Mouse (Mus musculus) hindbrain, embryonic 10.5 days (tissue): ENCODE results near the gene Cfap77. TPM values are rescaled to one million over a fixed set of nuclear protein-coding genes. Genes with fewer than 3 reads are reported as not detected.
A peak's percentile ranks its signal among the peaks of the same experiment; 100 is the strongest.

ENCODE experiments used
- DNase-seq: peaks from one replicate; pipeline ENCODE4 v3.0.0-alpha.2; 2017; ENCODE audit warnings: low spot score
- H3K27ac ChIP-seq: fragments of 300-500 bp; sonication (generic); 2 replicates; pipeline ENCODE4 v1.5.1; 2016; ENCODE audit warnings: mild to moderate bottlenecking, moderate library complexity
- H3K27me3 ChIP-seq: fragments of 300-500 bp; sonication (generic); 2 replicates; pipeline ENCODE4 v1.6.1; 2016; ENCODE audit warnings: mild to moderate bottlenecking; ENCODE audit not compliant: poor library complexity, insufficient read depth, severe bottlenecking
- H3K36me3 ChIP-seq: fragments of 300-500 bp; sonication (generic); 2 replicates; pipeline ENCODE4 v1.6.1; 2016; ENCODE audit warnings: mild to moderate bottlenecking, moderate library complexity
- H3K4me1 ChIP-seq: fragments of 300-500 bp; sonication (generic); replicated peaks from 2 replicates; pipeline ENCODE4 v1.6.1; 2016; ENCODE audit warnings: mild to moderate bottlenecking
- H3K4me3 ChIP-seq: fragments of 300-500 bp; sonication (generic); 2 replicates; pipeline ENCODE4 v1.5.1; 2016; ENCODE audit warnings: mild to moderate bottlenecking, moderate library complexity
- H3K9me3 ChIP-seq: fragments of 300-500 bp; sonication (generic); 2 replicates; pipeline ENCODE4 v1.6.1; 2016; ENCODE audit warnings: mild to moderate bottlenecking, moderate library complexity
- WGBS: fragments of 180-500 bp; shearing (Covaris S2); methylation state at CpG from one replicate; pipeline ENCODE4 v1.1.7; 2016; 5-methylcytosine and 5-hydroxymethylcytosine counted together
- polyA plus RNA-seq: library from polyadenylated mRNA; unstranded; fragments of >200 nt; fragmentation: Nextera tagmentation; extraction: Ambion mirVana; gene quantifications from 2 replicates; pipeline ENCODE4 v1.2.1, GENCODE M21; 2016

Gene Cfap77
- polyA plus RNA-seq, 1 experiment from 2014 or later: 0.51 TPM

- peaks cover 94% of the 10 kb centered on the region for H3K36me3 ChIP-seq
Measured at GRCm38 (mm10) chr2:28897340-28897899, 157.4 kb downstream of the Cfap77 start.

GRCm38 (mm10) chr2:28895876-28896275 is 159.0 kb downstream of the Cfap77 start:
- no peak overlapping the region for H3K27ac ChIP-seq
- peaks cover 77% of the 10 kb centered on the region for H3K27me3 ChIP-seq
- no peaks in the 10 kb centered on the region for H3K9me3 ChIP-seq
- no peak for DNase-seq
- H3K36me3 ChIP-seq: peaks cover 89% of the 10 kb centered on the region
- peaks cover 18% of the 10 kb centered on the region for H3K4me1 ChIP-seq
- 96% methylated on average over 7 of the region's 7 CpGs for WGBS
- no peak overlapping the region for H3K4me3 ChIP-seq

More at GRCm38 (mm10) chr2:28897340-28897899, 157.4 kb downstream of the Cfap77 start:
- WGBS: 88% methylated on average over 4 of the region's 4 CpGs
- Histone ChIP-seq H3K4me3 (no peak overlapping the region), H3K9me3 (no peaks in the 10 kb centered on the region), H3K27ac (no peak overlapping the region), H3K4me1 (peaks cover 17% of the 10 kb centered on the region), H3K27me3 (peaks cover 92% of the 10 kb centered on the region)
- no peak for DNase-seq

- H3K27ac ChIP-seq: no peak overlapping the region
- H3K9me3 ChIP-seq: no peaks in the 10 kb centered on the region
- peaks cover 18% of the 10 kb centered on the region for H3K4me1 ChIP-seq
- no peak overlapping the region for H3K4me3 ChIP-seq
- H3K27me3 ChIP-seq: peaks cover 53% of the 10 kb centered on the region
- 47% methylated on average over 6 of the region's 6 CpGs for WGBS
- peak; percentile 3 for DNase-seq
- H3K36me3 ChIP-seq: peaks cover 90% of the 10 kb centered on the region
Measured at GRCm38 (mm10) chr2:28893526-28893925, 161.3 kb downstream of the Cfap77 start.

GRCm38 (mm10) chr2:28892796-28893195 is 162.1 kb downstream of the Cfap77 start:
- Histone ChIP-seq H3K27me3 (peaks cover 46% of the 10 kb centered on the region), H3K36me3 (peaks cover 90% of the 10 kb centered on the region), H3K9me3 (no peaks in the 10 kb centered on the region), H3K4me3 (no peak overlapping the region), H3K27ac (no peak overlapping the region), H3K4me1 (peaks cover 18% of the 10 kb centered on the region)
- 21% methylated on average over 1 of the region's 1 CpGs for WGBS
- no peak for DNase-seq

GRCm38 (mm10) chr2:28884914-28885313 is 170.0 kb downstream of the Cfap77 start:
- H3K27ac ChIP-seq: no peak overlapping the region
- DNase-seq: no peak
- peaks cover 75% of the 10 kb centered on the region for H3K36me3 ChIP-seq
- H3K4me3 ChIP-seq: no peak overlapping the region
- no peaks in the 10 kb centered on the region for H3K27me3 ChIP-seq
- 87% methylated on average over 4 of the region's 4 CpGs for WGBS
- no peaks in the 10 kb centered on the region for H3K4me1 ChIP-seq
- H3K9me3 ChIP-seq: no peaks in the 10 kb centered on the region

GRCm38 (mm10) chr2:28882826-28883485 is 171.9 kb downstream of the Cfap77 start:
- Histone ChIP-seq H3K27me3 (no peaks in the 10 kb centered on the region), H3K36me3 (peaks cover 70% of the 10 kb centered on the region), H3K9me3 (no peaks in the 10 kb centered on the region), H3K4me1 (no peaks in the 10 kb centered on the region), H3K4me3 (no peak overlapping the region), H3K27ac (no peak overlapping the region)
- no peak for DNase-seq
- WGBS: 84% methylated on average over 6 of the region's 6 CpGs

- peaks cover 70% of the 10 kb centered on the region for H3K36me3 ChIP-seq
Measured at GRCm38 (mm10) chr2:28882047-28882446, 172.8 kb downstream of the Cfap77 start.

GRCm38 (mm10) chr2:28881275-28881674 is 173.6 kb downstream of the Cfap77 start:
- H3K9me3 ChIP-seq: no peaks in the 10 kb centered on the region
- no peaks in the 10 kb centered on the region for H3K27me3 ChIP-seq
- DNase-seq: no peak
- 94% methylated on average over 3 of the region's 3 CpGs for WGBS
- H3K27ac ChIP-seq: no peak overlapping the region
- no peak overlapping the region for H3K4me3 ChIP-seq
- peaks cover 71% of the 10 kb centered on the region for H3K36me3 ChIP-seq
- no peaks in the 10 kb centered on the region for H3K4me1 ChIP-seq

More at GRCm38 (mm10) chr2:28882047-28882446, 172.8 kb downstream of the Cfap77 start:
- no peak overlapping the region for H3K27ac ChIP-seq
- no peak overlapping the region for H3K4me3 ChIP-seq
- 90% methylated on average over 3 of the region's 3 CpGs for WGBS
- no peaks in the 10 kb centered on the region for H3K27me3 ChIP-seq
- no peak for DNase-seq
- no peaks in the 10 kb centered on the region for H3K4me1 ChIP-seq
- no peaks in the 10 kb centered on the region for H3K9me3 ChIP-seq

Other genes with a start within 250 kb of the Cfap77 start
- gene Gtf3c4, start 214.7 kb downstream of the Cfap77 start, polyA plus RNA-seq: 21.1 and 23.7 TPM in 2 replicates
- gene Ddx31, start 214.7 kb downstream of the Cfap77 start, polyA plus RNA-seq: 16.7 and 21.5 TPM in 2 replicates
- gene Barhl1, start 138.4 kb downstream of the Cfap77 start, polyA plus RNA-seq: 10.8 and 18.4 TPM in 2 replicates
- gene Ttf1, start 5.2 kb upstream of the Cfap77 start, polyA plus RNA-seq: 10.2 and 12.2 TPM in 2 replicates
- 10.3 and 14.2 TPM in 2 replicates for gene Setx, start 69.1 kb upstream of the Cfap77 start, polyA plus RNA-seq
- 1.4 and 1.7 TPM in 2 replicates for gene Ntng2, start 197.9 kb upstream of the Cfap77 start, polyA plus RNA-seq